Mouse (Mus musculus) hindbrain, embryonic 15.5 days (tissue): ENCODE measurements around the gene Ttc13. TPM values are rescaled to one million over a fixed set of nuclear protein-coding genes. Genes with fewer than 3 reads are reported as not detected.
A peak's percentile ranks its signal among the peaks of the same experiment; 100 is the strongest.

Experiments
- ATAC-seq: fragments of 200-750 bp; cut with Nextera tagmentation; 2 replicates; pipeline ENCODE4 v1.8.0; 2017; ENCODE audit warnings: low read depth, moderate number of reproducible peaks, moderate TSS enrichment; ENCODE audit not compliant: low FRiP score
- H3K27ac ChIP-seq: fragments of 300-500 bp; sonication (generic); replicated peaks from 2 replicates; pipeline ENCODE4 v1.5.1; 2015; ENCODE audit warnings: mild to moderate bottlenecking, inconsistent platforms
- H3K27me3 ChIP-seq: fragments of 300-500 bp; sonication (generic); 2 replicates; pipeline ENCODE4 v1.6.1; 2015; ENCODE audit warnings: control low read depth, inconsistent platforms
- H3K36me3 ChIP-seq: fragments of 300-500 bp; sonication (generic); 2 replicates; pipeline ENCODE4 v1.6.1; 2015; ENCODE audit warnings: control low read depth, inconsistent platforms
- H3K4me1 ChIP-seq: fragments of 300-500 bp; sonication (generic); replicated peaks from 2 replicates; pipeline ENCODE4 v1.6.1; 2015; ENCODE audit warnings: control low read depth, inconsistent platforms
- H3K4me2 ChIP-seq: fragments of 300-500 bp; sonication (generic); 2 replicates; pipeline ENCODE4 v1.6.1; 2015; ENCODE audit warnings: moderate library complexity, mild to moderate bottlenecking, inconsistent platforms
- H3K4me3 ChIP-seq: fragments of 300-500 bp; sonication (generic); 2 replicates; pipeline ENCODE4 v1.5.1; 2015; ENCODE audit warnings: mild to moderate bottlenecking, inconsistent platforms
- H3K9ac ChIP-seq: fragments of 300-500 bp; sonication (generic); 2 replicates; pipeline ENCODE4 v1.6.1; 2015; ENCODE audit warnings: inconsistent platforms
- H3K9me3 ChIP-seq: fragments of 300-500 bp; sonication (generic); 2 replicates; pipeline ENCODE4 v1.6.1; 2016; ENCODE audit warnings: control low read depth, inconsistent platforms
- WGBS: fragments of 180-500 bp; shearing (Covaris S2); methylation state at CpG from one replicate; pipeline ENCODE4 v1.1.7; 2015; 5-methylcytosine and 5-hydroxymethylcytosine counted together
- polyA plus RNA-seq: library from polyadenylated mRNA; unstranded; fragments of >200 nt; fragmentation: Nextera tagmentation; extraction: Ambion mirVana; gene quantifications from 2 replicates; pipeline ENCODE4 v1.2.1, GENCODE M21; 2015

The Ttc13 gene
- polyA plus RNA-seq, 1 experiment from 2014 or later: 66.1 TPM

- Histone ChIP-seq H3K9ac (no peak overlapping the region), H3K4me2 (no peak overlapping the region), H3K4me1 (peaks cover 35% of the 10 kb centered on the region), H3K36me3 (no peaks in the 10 kb centered on the region), H3K9me3 (no peaks in the 10 kb centered on the region), H3K4me3 (no peak overlapping the region), H3K27ac (0 out of 2 replicates have a peak overlapping the region, but pooled peaks have one; percentile 31), H3K27me3 (no peaks in the 10 kb centered on the region)
- WGBS: 87% methylated on average over 20 of the region's 20 CpGs
- no peak for ATAC-seq
Observed at GRCm38 (mm10) chr8:124651776-124652175, 70.0 kb downstream of the Ttc13 start.

DNA sequence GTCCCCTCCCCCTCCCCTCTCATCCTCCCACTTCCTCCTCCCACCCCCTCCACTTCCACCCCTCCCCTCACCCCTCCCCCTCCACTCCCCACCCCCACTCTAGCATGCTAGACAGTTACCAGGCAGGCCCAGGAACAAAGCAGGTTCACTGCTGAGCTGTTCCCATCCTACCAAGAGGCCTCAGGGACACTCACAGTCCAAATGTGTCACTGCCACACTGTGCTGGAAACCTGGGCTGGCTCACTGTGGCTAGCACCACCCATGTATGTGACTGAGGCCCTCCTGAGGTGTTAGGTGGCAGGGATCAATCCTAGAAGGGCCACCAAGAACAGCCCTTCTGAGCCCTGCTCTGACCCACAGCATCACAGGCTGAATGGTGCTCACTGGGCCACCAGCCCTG, 73.5 kb downstream of the Ttc13 start:
- H3K4me1 ChIP-seq: peaks cover 38% of the 10 kb centered on the region
- H3K27me3 ChIP-seq: no peaks in the 10 kb centered on the region
- H3K9me3 ChIP-seq: no peaks in the 10 kb centered on the region
- no peak overlapping the region for H3K4me2 ChIP-seq
- H3K36me3 ChIP-seq: no peaks in the 10 kb centered on the region
- no peak overlapping the region for H3K27ac ChIP-seq
- no peak overlapping the region for H3K9ac ChIP-seq
- ATAC-seq: no peak
- H3K4me3 ChIP-seq: no peak overlapping the region

DNA sequence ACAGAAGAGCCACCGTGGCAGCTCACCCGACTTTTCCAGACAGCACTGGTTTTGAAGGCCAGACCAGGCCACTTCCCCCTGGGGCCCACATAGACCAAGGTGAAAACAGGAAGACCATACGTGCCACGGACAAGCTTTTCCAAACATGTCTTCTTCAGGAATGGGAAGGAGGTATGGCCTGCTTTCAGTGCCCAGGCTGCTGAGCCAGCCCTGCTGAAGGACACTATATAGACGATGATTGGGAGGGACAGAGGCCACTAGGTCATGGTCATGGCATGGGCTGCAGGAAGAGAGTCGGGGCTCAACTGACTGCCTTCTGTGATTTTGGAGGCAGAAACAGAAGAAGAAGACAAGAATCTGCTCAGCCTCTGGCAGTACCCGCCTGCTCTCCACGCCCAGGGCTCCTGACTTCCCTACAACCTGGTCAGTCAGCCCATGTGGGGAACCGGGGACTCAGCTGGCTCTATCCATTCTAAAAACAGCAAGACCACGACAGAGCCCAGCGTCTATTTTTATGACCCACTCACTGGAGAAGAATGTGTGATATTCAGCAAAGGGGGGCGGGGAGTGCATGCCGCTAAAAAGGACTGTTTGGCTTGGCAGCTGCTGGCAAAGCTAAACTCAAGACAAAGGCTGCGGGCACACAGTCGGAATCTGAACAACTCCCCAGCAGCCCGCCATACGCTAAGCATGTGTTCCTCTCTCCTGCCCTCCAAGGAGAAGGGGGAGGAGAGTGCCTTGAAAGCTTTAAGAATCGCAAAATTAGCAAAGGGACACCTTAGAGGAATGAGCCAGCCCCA, 78.0 kb downstream of the Ttc13 start:
- Histone ChIP-seq H3K36me3 (peaks cover 4% of the 10 kb centered on the region; the same call in 1 of the 2 replicates), H3K9me3 (no peaks in the 10 kb centered on the region), H3K9ac (no peak overlapping the region), H3K4me1 (peaks cover 28% of the 10 kb centered on the region), H3K27ac (peak overlapping the region; percentile 68), H3K4me2 (0 out of 2 replicates have a peak overlapping the region, but pooled peaks have one; percentile 11), H3K27me3 (no peaks in the 10 kb centered on the region), H3K4me3 (no peak overlapping the region)
- ATAC-seq: peak; percentile 69
- 45% methylated on average over 18 of the region's 18 CpGs for WGBS

DNA sequence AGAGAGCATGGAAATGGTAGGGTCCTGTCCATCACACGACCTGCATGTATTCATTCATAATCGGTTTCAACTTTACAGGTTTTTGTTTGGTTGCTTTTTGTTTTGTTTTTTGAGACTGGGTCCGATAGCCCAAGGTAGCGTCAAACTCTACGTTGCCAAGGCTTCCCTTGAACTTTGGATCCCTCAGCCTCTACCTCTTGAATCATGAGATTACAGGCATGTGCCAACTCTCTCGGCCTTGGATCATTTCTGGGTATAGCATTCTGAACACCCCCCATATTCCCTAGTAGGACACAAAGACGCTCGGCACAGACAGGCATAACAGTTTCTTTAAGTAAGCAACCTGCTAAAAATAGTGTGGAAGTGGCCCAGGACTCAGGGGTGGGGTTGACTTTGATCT, 80.2 kb downstream of the Ttc13 start:
- Histone ChIP-seq H3K36me3 (peaks cover 13% of the 10 kb centered on the region), H3K27me3 (no peaks in the 10 kb centered on the region), H3K27ac (no peak overlapping the region), H3K4me2 (no peak overlapping the region), H3K9me3 (no peaks in the 10 kb centered on the region), H3K4me1 (peaks cover 28% of the 10 kb centered on the region), H3K4me3 (no peak overlapping the region), H3K9ac (no peak overlapping the region)
- no peak for ATAC-seq
- 95% methylated on average over 8 of the region's 8 CpGs for WGBS

GRCm38 (mm10) chr8:124635247-124635502, 86.6 kb downstream of the Ttc13 start:
- Histone ChIP-seq H3K9me3 (no peaks in the 10 kb centered on the region), H3K36me3 (peaks cover 20% of the 10 kb centered on the region), H3K4me1 (0 out of 2 replicates have a peak, but pooled peaks cover 12% of the 10 kb centered on the region), H3K9ac (no peak overlapping the region), H3K27me3 (no peaks in the 10 kb centered on the region), H3K4me2 (no peak overlapping the region), H3K4me3 (no peak overlapping the region), H3K27ac (no peak overlapping the region)
- no peak for ATAC-seq
- 83% methylated on average over 8 of the region's 8 CpGs for WGBS

DNA sequence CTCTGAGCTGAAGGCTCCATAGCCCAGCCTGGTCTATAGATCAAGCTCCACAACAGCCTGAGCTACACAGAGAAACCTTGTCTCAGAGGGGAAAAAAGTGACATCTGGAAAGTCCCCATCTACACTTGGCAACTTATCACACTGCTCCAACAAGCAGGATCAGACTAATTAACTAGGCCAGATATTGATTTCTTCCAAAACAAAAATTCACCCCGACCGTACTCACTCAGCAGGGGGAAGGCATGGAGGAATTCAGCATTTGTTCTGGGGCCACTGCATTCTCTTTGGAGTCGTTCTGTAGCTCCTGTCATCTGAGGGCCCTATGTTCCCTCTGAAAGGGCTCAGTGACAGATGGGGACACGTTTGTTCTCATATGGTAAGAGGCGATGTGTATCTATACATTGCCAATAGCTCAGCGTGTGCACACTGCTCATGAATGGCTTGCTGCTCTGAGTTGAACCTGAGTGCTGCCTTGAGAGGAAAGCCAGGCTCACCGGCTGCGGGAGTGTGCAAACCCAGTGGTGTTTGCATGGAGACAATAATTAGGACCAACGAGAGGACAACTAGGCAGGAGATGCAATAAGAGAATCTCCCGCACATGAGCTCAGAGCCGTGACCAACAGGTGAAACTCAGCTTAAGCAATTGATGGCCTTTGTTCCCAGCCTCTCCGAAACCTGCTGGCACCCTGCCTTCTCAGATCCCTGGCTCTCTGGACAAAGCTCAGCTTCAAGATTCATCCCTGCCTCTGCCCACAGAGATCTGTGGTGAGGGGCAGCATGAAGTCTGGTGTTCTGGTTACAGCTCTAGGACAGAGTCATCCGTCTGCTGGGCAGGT, 87.2 kb downstream of the Ttc13 start:
- no peak overlapping the region for H3K9ac ChIP-seq
- H3K27ac ChIP-seq: no peak overlapping the region
- H3K4me3 ChIP-seq: no peak overlapping the region
- H3K4me2 ChIP-seq: no peak overlapping the region
- WGBS: 61% methylated on average over 13 of the region's 13 CpGs
- peaks cover 20% of the 10 kb centered on the region for H3K36me3 ChIP-seq
- no peaks in the 10 kb centered on the region for H3K9me3 ChIP-seq
- H3K27me3 ChIP-seq: no peaks in the 10 kb centered on the region
- H3K4me1 ChIP-seq: 0 out of 2 replicates have a peak, but pooled peaks cover 12% of the 10 kb centered on the region
- ATAC-seq: no peak

- H3K9ac ChIP-seq: no peak overlapping the region
- no peaks in the 10 kb centered on the region for H3K9me3 ChIP-seq
- no peaks in the 10 kb centered on the region for H3K27me3 ChIP-seq
- H3K4me1 ChIP-seq: 0 out of 2 replicates have a peak, but pooled peaks cover 12% of the 10 kb centered on the region
- ATAC-seq: no peak
- no peak overlapping the region for H3K4me3 ChIP-seq
- 90% methylated on average over 14 of the region's 14 CpGs for WGBS
- no peak overlapping the region for H3K4me2 ChIP-seq
- H3K36me3 ChIP-seq: peaks cover 15% of the 10 kb centered on the region
- H3K27ac ChIP-seq: no peak overlapping the region
Observed at GRCm38 (mm10) chr8:124633001-124633703, 88.6 kb downstream of the Ttc13 start.

- Histone ChIP-seq H3K36me3 (peaks cover 7% of the 10 kb centered on the region; the same call in 1 of the 2 replicates), H3K4me2 (no peak overlapping the region), H3K9me3 (no peaks in the 10 kb centered on the region), H3K27ac (no peak overlapping the region), H3K4me3 (no peak overlapping the region), H3K4me1 (0 out of 2 replicates have a peak, but pooled peaks cover 12% of the 10 kb centered on the region), H3K27me3 (no peaks in the 10 kb centered on the region), H3K9ac (no peak overlapping the region)
- 0 out of 2 replicates have a peak, but pooled peaks have one; percentile 40 for ATAC-seq
- 51% methylated on average over 7 of the region's 7 CpGs for WGBS
Observed at GRCm38 (mm10) chr8:124631966-124632365, 89.8 kb downstream of the Ttc13 start.

GRCm38 (mm10) chr8:124630891-124631290, 90.9 kb downstream of the Ttc13 start:
- Histone ChIP-seq H3K4me2 (no peak overlapping the region), H3K9ac (no peak overlapping the region), H3K4me3 (no peak overlapping the region), H3K4me1 (0 out of 2 replicates have a peak, but pooled peaks cover 12% of the 10 kb centered on the region), H3K27me3 (no peaks in the 10 kb centered on the region), H3K27ac (no peak overlapping the region), H3K9me3 (no peaks in the 10 kb centered on the region), H3K36me3 (0 out of 2 replicates have a peak, but pooled peaks cover 2% of the 10 kb centered on the region)
- 87% methylated on average over 4 of the region's 4 CpGs for WGBS
- ATAC-seq: no peak

- H3K4me2 ChIP-seq: no peak overlapping the region
- H3K36me3 ChIP-seq: no peaks in the 10 kb centered on the region
- 0 out of 2 replicates have a peak, but pooled peaks cover 12% of the 10 kb centered on the region for H3K4me1 ChIP-seq
- no peak for ATAC-seq
- no peaks in the 10 kb centered on the region for H3K27me3 ChIP-seq
- H3K9me3 ChIP-seq: no peaks in the 10 kb centered on the region
- H3K4me3 ChIP-seq: no peak overlapping the region
- no peak overlapping the region for H3K27ac ChIP-seq
- H3K9ac ChIP-seq: no peak overlapping the region
- 75% methylated on average over 6 of the region's 6 CpGs for WGBS
Observed at GRCm38 (mm10) chr8:124630489-124630888, 91.3 kb downstream of the Ttc13 start.

- Histone ChIP-seq H3K36me3 (no peaks in the 10 kb centered on the region), H3K9me3 (no peaks in the 10 kb centered on the region), H3K4me2 (no peak overlapping the region), H3K27me3 (no peaks in the 10 kb centered on the region), H3K4me1 (0 out of 2 replicates have a peak, but pooled peaks cover 4% of the 10 kb centered on the region), H3K9ac (no peak overlapping the region), H3K4me3 (no peak overlapping the region), H3K27ac (no peak overlapping the region)
- WGBS: 89% methylated on average over 9 of the region's 9 CpGs
- ATAC-seq: no peak
Observed at GRCm38 (mm10) chr8:124626251-124626650, 95.5 kb downstream of the Ttc13 start.
